Mouse (Mus musculus) spleen, adult 10 weeks (tissue): ENCODE data around the gene Acrv1. TPM values are rescaled to one million over a fixed set of nuclear protein-coding genes. Genes with fewer than 3 reads are reported as not detected.

Experiments
- polyA plus RNA-seq: library from polyadenylated mRNA; stranded (reverse); fragments of 350-450 nt; fragmentation: Illumina TruSeq; extraction: RNeasy Lipid Tissue Mini Kit (QIAGEN cat#74804); gene quantifications from one replicate; pipeline ENCODE4 v1.2.3, GENCODE M21; 2015; ENCODE audit warnings: low replicate concordance; ENCODE audit not compliant: insufficient read depth

Gene Acrv1
- not detected for polyA plus RNA-seq

DNA sequence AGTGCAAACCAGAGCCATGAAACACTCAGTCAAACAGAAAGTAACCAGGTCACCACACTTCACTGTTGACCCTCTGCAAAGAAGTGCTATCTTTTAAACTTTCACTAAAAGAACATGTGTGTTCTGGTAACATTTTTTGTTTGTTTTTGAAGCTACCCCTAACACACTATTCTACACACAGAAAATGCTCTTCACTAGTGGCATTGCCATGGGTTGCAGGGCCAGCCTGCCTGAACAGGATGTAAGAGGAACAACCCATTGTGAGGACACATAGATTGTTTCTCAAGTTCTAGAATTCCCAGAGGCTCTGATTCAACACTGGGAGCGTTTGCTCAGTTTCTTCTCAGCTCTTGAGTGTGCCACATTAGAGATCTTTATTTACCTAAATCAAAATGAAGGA lies at the start of gene Acrv1:
TSS of gene Acrv1 (plus strand) at position 301 of the 400 bp plus-strand sequence.

DNA sequence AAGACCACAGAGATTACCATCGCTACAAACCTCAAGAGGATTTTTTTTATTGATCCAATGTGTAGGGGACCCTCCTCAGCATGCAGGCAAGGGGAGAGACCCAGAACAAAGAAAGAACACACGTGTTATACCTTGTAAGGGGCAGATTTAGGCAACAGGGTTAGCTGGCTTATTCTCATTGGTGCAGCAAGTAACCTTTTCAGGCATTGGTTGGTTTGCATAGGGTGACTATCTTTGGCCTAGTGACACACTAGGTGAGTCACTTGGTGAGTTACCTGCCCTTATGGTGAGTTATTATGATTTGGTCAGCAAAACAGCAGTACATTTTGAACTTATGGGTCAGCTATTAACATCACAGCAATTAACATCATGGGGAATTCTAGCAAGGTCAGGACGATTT lies 49.7 kb upstream of the Acrv1 start, which contains the start of gene A630095E13Rik:
TSS of gene A630095E13Rik (minus strand) at position 101 of the 400 bp plus-strand sequence.

DNA sequence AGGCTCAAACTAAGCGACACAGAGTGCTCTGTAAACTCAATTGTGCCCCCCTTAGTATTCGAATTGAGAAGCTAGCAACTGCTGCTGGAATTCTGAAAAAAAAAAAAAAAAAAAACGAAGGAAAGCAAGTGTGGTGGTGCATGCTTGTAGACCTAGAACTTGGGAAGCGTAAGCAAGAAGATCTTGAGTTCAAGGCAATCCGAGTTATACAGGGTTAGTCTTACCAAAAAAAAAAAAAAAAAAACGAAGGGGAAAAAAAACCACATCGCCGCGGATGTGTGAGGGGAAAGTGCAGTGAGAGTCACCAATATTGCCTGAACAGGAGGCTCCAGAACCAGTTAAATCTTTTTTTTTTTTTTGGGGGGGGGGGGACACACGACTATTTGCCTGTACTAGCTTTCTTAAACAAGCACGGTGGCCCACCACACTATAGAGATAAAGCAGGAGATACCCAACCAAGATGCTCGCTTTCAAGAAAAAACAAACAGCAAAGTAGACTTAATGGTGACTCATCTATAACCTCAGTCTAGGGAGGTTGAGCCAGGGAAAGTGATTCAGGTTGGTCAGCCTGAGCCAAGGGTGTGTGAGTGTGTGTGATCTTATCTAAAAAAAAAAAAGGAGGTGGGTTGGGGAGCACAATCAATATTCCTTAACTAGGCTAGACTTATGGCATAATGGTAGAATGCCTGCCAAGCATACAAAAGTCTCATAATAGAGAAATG lies 34.2 kb downstream of the Acrv1 start, which contains the start of gene Chek1:
TSS of gene Chek1 (minus strand) at position 32 of the 722 bp plus-strand sequence.

Other genes starting within 250 kb of the Acrv1 start
- not detected for gene Gm9513, start 217.6 kb upstream of the Acrv1 start, polyA plus RNA-seq
- not detected for gene Gm5615, start 151.3 kb upstream of the Acrv1 start, polyA plus RNA-seq
- not detected for gene Gm17689, start 110.6 kb upstream of the Acrv1 start, polyA plus RNA-seq
- not detected for gene A630095E13Rik, start 49.8 kb upstream of the Acrv1 start, polyA plus RNA-seq
- 7.3 TPM for gene Chek1, start 33.8 kb downstream of the Acrv1 start, polyA plus RNA-seq
- 215 TPM for gene Stt3a, start 74.5 kb downstream of the Acrv1 start, polyA plus RNA-seq
- 83.6 TPM for gene Ei24, start 104.2 kb downstream of the Acrv1 start, polyA plus RNA-seq
- 1.3 TPM for gene Fez1, start 128.6 kb downstream of the Acrv1 start, polyA plus RNA-seq